Mouse (Mus musculus): ENCODE data around the gene Vgll2. TPM values are rescaled to one million over a fixed set of nuclear protein-coding genes. Genes with fewer than 3 reads are reported as not detected.

The Vgll2 gene
- total RNA-seq, 1 experiment from 2014 or later = not detected

GRCm38 (mm10) chr10:52039392-52039791 is 17.1 kb downstream of the Vgll2 start:
- ATAC-seq (replicated peaks in 1 of 2; ENCODE audit: insufficient read depth in 1 of 2, low FRiP score in 2 of 2, low TSS enrichment in 1 of 2, low read depth in 1 of 2, poor library complexity in 2 of 2, severe bottlenecking in 2 of 2) = no peak

DNA sequence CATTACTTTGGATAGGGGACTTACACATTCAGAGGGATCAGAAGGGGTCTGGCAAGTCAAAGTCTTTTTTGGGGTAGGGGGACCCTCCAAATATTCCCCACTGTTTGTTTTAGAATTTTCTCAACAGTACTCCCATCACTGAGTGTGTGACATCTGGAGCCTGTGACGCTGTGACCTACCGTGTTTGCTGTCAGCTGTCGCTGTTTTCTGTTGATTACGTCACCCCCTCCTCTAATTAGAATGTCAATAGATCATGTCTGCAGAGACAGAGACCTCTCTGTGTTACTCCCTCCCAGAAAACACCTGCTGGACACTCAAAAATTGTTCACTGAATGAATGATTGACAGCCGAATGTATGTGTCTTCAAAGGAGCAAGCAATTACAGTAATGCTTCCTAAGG is 20.8 kb downstream of the Vgll2 start:
- ATAC-seq (replicated peaks in 1 of 2; ENCODE audit: insufficient read depth in 1 of 2, low FRiP score in 2 of 2, low TSS enrichment in 1 of 2, low read depth in 1 of 2, poor library complexity in 2 of 2, severe bottlenecking in 2 of 2) = no peak

DNA sequence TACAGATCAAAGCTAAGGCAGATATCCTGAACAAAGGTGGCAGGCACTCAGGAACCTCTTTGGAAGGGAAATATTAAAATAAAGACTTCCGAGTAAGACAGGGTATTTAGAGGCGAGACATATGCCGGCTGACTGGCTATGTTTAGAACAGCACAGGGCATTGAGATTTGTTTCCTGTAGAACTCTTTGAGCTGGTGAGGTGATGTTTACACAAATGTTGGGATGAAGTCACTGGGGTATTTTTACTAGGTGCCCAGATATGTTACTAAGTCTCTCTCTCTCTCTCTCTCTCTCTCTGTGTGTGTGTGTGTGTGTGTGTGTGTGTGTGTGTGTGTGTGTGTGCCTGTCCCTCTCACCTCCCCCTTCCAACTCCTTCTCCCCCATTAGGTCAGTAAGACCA is 26.0 kb downstream of the Vgll2 start:
- ATAC-seq (replicated peaks in 1 of 2; ENCODE audit: insufficient read depth in 1 of 2, low FRiP score in 2 of 2, low TSS enrichment in 1 of 2, low read depth in 1 of 2, poor library complexity in 2 of 2, severe bottlenecking in 2 of 2) = no peak

DNA sequence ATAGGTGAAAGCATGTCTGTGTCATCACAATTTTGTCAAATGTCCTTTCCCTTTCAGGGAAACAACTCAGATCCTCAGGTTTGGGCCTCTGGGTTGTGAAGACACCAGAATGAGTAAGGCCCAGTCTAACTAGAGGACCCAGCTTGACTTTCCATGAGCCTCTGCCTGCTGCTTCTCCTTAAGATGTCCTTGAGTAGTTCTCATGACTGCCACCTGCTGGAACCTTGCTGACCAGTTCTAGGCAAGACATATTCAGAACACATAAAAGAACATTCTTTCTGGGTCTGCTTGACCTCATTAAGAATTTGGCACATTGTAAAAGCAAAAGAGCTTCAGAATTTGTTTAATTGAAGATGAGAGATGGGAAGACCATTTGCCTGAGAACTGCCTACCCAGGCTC is 50.2 kb downstream of the Vgll2 start:
- ATAC-seq (replicated peaks in 1 of 2; ENCODE audit: insufficient read depth in 1 of 2, low FRiP score in 2 of 2, low TSS enrichment in 1 of 2, low read depth in 1 of 2, poor library complexity in 2 of 2, severe bottlenecking in 2 of 2) = no peak

Other genes starting within 250 kb of the Vgll2 start
- gene Ros1, start 172.7 kb downstream of the Vgll2 start, total RNA-seq (2017) = not detected in 2 replicates
- 0.31 and 0.40 TPM in 2 replicates for gene Dcbld1, start 211.1 kb downstream of the Vgll2 start, total RNA-seq (2017)

All from hematopoietic stem cell, adult 5-6 weeks (primary cell).